Mouse (Mus musculus) brown adipose tissue, adult 24 weeks (tissue): ENCODE data around the gene Pgbd5. TPM values are rescaled to one million over a fixed set of nuclear protein-coding genes. Genes with fewer than 3 reads are reported as not detected.

Experiments used
- H3K27ac ChIP-seq: fragments of 200-500 bp; replicated peaks from 2 replicates; pipeline ENCODE4 v1.5.1; 2012; ENCODE audit warnings: low read depth, mild to moderate bottlenecking, low read length
- H3K4me1 ChIP-seq: fragments of 200-500 bp; 2 replicates; pipeline ENCODE4 v1.6.1; 2012; ENCODE audit warnings: low read length, mixed read lengths; ENCODE audit not compliant: control insufficient read depth, insufficient read depth, insufficient read length
- H3K4me3 ChIP-seq: fragments of 200-500 bp; 2 replicates; pipeline ENCODE4 v1.5.1; 2012; ENCODE audit warnings: low read depth, mild to moderate bottlenecking, low read length, moderate library complexity; ENCODE audit not compliant: insufficient read depth
- polyA plus RNA-seq: library from polyadenylated mRNA; stranded (reverse); fragments of >200 nt; gene quantifications from 2 replicates; pipeline ENCODE4 v1.2.4, GENCODE M21; 2012; ENCODE audit not compliant: missing spikeins, insufficient read depth, insufficient read length

The Pgbd5 gene
- polyA plus RNA-seq, 1 experiment: not detected

GRCm38 (mm10) chr8:124323356-124323755 is 116.1 kb downstream of the Pgbd5 start:
- Histone ChIP-seq H3K4me3 (no peak overlapping the region), H3K27ac (no peak overlapping the region), H3K4me1 (peaks cover 5% of the 10 kb centered on the region; the same call in 1 of the 2 replicates)

GRCm38 (mm10) chr8:124321227-124321840 is 118.1 kb downstream of the Pgbd5 start:
- H3K4me3 ChIP-seq: no peak overlapping the region
- H3K27ac ChIP-seq: no peak overlapping the region
- peaks cover 18% of the 10 kb centered on the region for H3K4me1 ChIP-seq

DNA sequence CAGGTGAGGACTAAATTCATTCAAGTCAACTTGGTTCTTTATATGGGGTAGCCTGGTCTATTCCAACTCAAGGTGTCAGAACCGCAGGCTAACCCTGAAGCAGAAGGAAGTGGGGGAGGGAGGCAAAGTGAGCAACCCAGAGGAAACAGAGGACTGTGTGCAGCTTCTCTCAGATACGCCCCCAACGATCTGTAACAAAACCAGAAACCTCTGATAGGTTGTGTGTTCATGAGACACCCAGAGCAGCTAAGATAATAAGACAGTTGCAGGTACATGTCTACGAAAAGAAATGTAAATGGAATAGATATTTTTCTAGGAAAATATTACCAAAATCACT is 120.2 kb downstream of the Pgbd5 start:
- peaks cover 22% of the 10 kb centered on the region for H3K4me1 ChIP-seq
- H3K4me3 ChIP-seq: no peak overlapping the region
- H3K27ac ChIP-seq: no peak overlapping the region

Other genes with a start within 250 kb of the Pgbd5 start
- gene Galnt2, start 208.3 kb downstream of the Pgbd5 start, polyA plus RNA-seq: 34.1 and 54.4 TPM in 2 replicates
- gene Cog2, start 81.1 kb upstream of the Pgbd5 start, polyA plus RNA-seq: 17.2 and 19.6 TPM in 2 replicates
- gene Agt, start 130.0 kb upstream of the Pgbd5 start, polyA plus RNA-seq: 2.4 and 3.2 TPM in 2 replicates
- not detected in 2 replicates for gene Capn9, start 136.5 kb upstream of the Pgbd5 start, polyA plus RNA-seq
- 7.7 and 10.0 TPM in 2 replicates for gene 2310022B05Rik, start 223.7 kb upstream of the Pgbd5 start, polyA plus RNA-seq